Mouse (Mus musculus) lung, postnatal 0 days (tissue): ENCODE data around the gene Tulp2. TPM values are rescaled to one million over a fixed set of nuclear protein-coding genes. Genes with fewer than 3 reads are reported as not detected.

Experiments
- ATAC-seq: fragments of 200-750 bp; cut with Nextera tagmentation; 2 replicates; pipeline ENCODE4 v1.8.0; 2017; ENCODE audit warnings: moderate library complexity
- DNase-seq: peaks from one replicate; pipeline ENCODE4 v3.0.0-alpha.2; 2016; ENCODE audit warnings: low spot score
- H3K27ac ChIP-seq: fragments of 300-500 bp; sonication (generic); 2 replicates; pipeline ENCODE4 v1.5.1; 2014; ENCODE audit warnings: antibody characterized with exemption, mild to moderate bottlenecking, low read length, mixed read lengths
- H3K27me3 ChIP-seq: fragments of 300-500 bp; sonication (generic); replicated peaks from 2 replicates; pipeline ENCODE4 v1.6.1; 2014; ENCODE audit warnings: low read length, mixed read lengths; ENCODE audit not compliant: insufficient read depth
- H3K36me3 ChIP-seq: fragments of 300-500 bp; sonication (generic); 2 replicates; pipeline ENCODE4 v1.6.1; 2014; ENCODE audit warnings: low read length, mixed read lengths; ENCODE audit not compliant: insufficient read depth
- H3K4me1 ChIP-seq: fragments of 300-500 bp; sonication (generic); 2 replicates; pipeline ENCODE4 v1.6.1; 2014; ENCODE audit warnings: antibody characterized with exemption, low read depth, low read length, mixed read lengths; ENCODE audit not compliant: insufficient read depth
- H3K4me2 ChIP-seq: fragments of 300-500 bp; sonication (generic); replicated peaks from 2 replicates; pipeline ENCODE4 v1.6.1; 2014; ENCODE audit warnings: low read depth, mild to moderate bottlenecking, low read length, moderate library complexity, mixed read lengths
- H3K4me3 ChIP-seq: fragments of 300-500 bp; sonication (generic); 2 replicates; pipeline ENCODE4 v1.5.1; 2014; ENCODE audit warnings: low read depth, low read length
- H3K9ac ChIP-seq: fragments of 300-500 bp; sonication (generic); replicated peaks from 2 replicates; pipeline ENCODE4 v1.6.1; 2014; ENCODE audit warnings: low read depth, mild to moderate bottlenecking
- H3K9me3 ChIP-seq: fragments of 300-500 bp; sonication (generic); 2 replicates; pipeline ENCODE4 v1.6.1; 2016; ENCODE audit warnings: low read length, mixed read lengths
- CTCF ChIP-seq: IDR thresholded peaks from 2 replicates; pipeline ENCODE4 v1.5.1; 2016; ENCODE audit warnings: antibody characterized with exemption, mild to moderate bottlenecking
- EP300 ChIP-seq: IDR thresholded peaks from 2 replicates; pipeline ENCODE4 v1.6.1; 2016; ENCODE audit warnings: antibody characterized with exemption, mild to moderate bottlenecking, control low read depth
- WGBS: fragments of 180-500 bp; shearing (Covaris S2); extraction: QIAGEN DNeasy Blood & Tissue Kit; methylation state at CpG from one replicate; pipeline ENCODE4 v1.1.7; 2014; 5-methylcytosine and 5-hydroxymethylcytosine counted together
- polyA plus RNA-seq: library from polyadenylated mRNA; unstranded; fragments of >200 nt; fragmentation: Nextera tagmentation; extraction: Ambion mirVana; gene quantifications from 2 replicates; pipeline ENCODE4 v1.2.1, GENCODE M21; 2015

Tulp2 gene
- polyA plus RNA-seq, 1 experiment from 2014 or later, result 0.25 TPM

- no peak for ATAC-seq
- Histone ChIP-seq H3K9me3 (no peaks in the 10 kb centered on the region), H3K4me1 (peaks cover 3% of the 10 kb centered on the region; the same call in 1 of the 2 replicates), H3K27ac (no peak overlapping the region), H3K36me3 (peaks cover 7% of the 10 kb centered on the region; the same call in 1 of the 2 replicates), H3K4me3 (no peak overlapping the region), H3K4me2 (no peak overlapping the region), H3K27me3 (no peaks in the 10 kb centered on the region), H3K9ac (no peak overlapping the region)
- DNase-seq, result no peak
- 74% methylated on average over 7 of the region's 7 CpGs for WGBS
- TF ChIP-seq EP300 (no peak), CTCF (no peak)
These were observed 7.9 kb downstream of the Tulp2 start for GRCm38 (mm10) chr7:45489578-45489977.

GRCm38 (mm10) chr7:45490822-45491221, 9.1 kb downstream of the Tulp2 start:
- WGBS, result 40% methylated on average over 9 of the region's 9 CpGs
- Histone ChIP-seq H3K9me3 (no peaks in the 10 kb centered on the region), H3K4me2 (0 out of 2 replicates have a peak overlapping the region, but pooled peaks have one; percentile 22), H3K36me3 (peaks cover 15% of the 10 kb centered on the region), H3K27ac (no peak overlapping the region), H3K27me3 (no peaks in the 10 kb centered on the region), H3K4me1 (peaks cover 3% of the 10 kb centered on the region; the same call in 1 of the 2 replicates), H3K4me3 (no peak overlapping the region), H3K9ac (no peak overlapping the region)
- DNase-seq, result peak; percentile 45
- TF ChIP-seq CTCF (no peak), EP300 (no peak)
- ATAC-seq, result peak; percentile 29

GRCm38 (mm10) chr7:45491264-45491663, 9.6 kb downstream of the Tulp2 start:
- DNase-seq (peak; percentile 31), ATAC-seq (peak; percentile 46)
- H3K27me3 ChIP-seq, result no peaks in the 10 kb centered on the region
- no peak for TF ChIP-seq EP300
- TF ChIP-seq CTCF, result no peak
- H3K4me1 ChIP-seq, result peaks cover 3% of the 10 kb centered on the region; the same call in 1 of the 2 replicates
- H3K27ac ChIP-seq, result no peak overlapping the region
- 19% methylated on average over 3 of the region's 3 CpGs for WGBS
- H3K4me3 ChIP-seq, result no peak overlapping the region
- no peak overlapping the region for H3K9ac ChIP-seq
- H3K36me3 ChIP-seq, result peaks cover 15% of the 10 kb centered on the region
- H3K9me3 ChIP-seq, result no peaks in the 10 kb centered on the region
- 0 out of 2 replicates have a peak overlapping the region, but pooled peaks have one; percentile 22 for H3K4me2 ChIP-seq

- 89% methylated on average over 8 of the region's 8 CpGs for WGBS
These were observed 10.7 kb downstream of the Tulp2 start for GRCm38 (mm10) chr7:45492225-45492844.

GRCm38 (mm10) chr7:45492951-45493350, 11.3 kb downstream of the Tulp2 start:
- Histone ChIP-seq H3K4me1 (peaks cover 3% of the 10 kb centered on the region; the same call in 1 of the 2 replicates), H3K9me3 (no peaks in the 10 kb centered on the region), H3K27ac (no peak overlapping the region), H3K9ac (no peak overlapping the region), H3K4me2 (no peak overlapping the region), H3K36me3 (peaks cover 15% of the 10 kb centered on the region), H3K27me3 (no peaks in the 10 kb centered on the region), H3K4me3 (no peak overlapping the region)
- TF ChIP-seq CTCF (no peak), EP300 (no peak)
- no peak for DNase-seq
- 78% methylated on average over 5 of the region's 5 CpGs for WGBS
- no peak for ATAC-seq

More at GRCm38 (mm10) chr7:45492225-45492844, 10.7 kb downstream of the Tulp2 start:
- H3K27ac ChIP-seq, result no peak overlapping the region
- DNase-seq, result no peak
- no peaks in the 10 kb centered on the region for H3K9me3 ChIP-seq
- H3K4me3 ChIP-seq, result no peak overlapping the region
- no peaks in the 10 kb centered on the region for H3K27me3 ChIP-seq
- H3K9ac ChIP-seq, result no peak overlapping the region
- peaks cover 3% of the 10 kb centered on the region; the same call in 1 of the 2 replicates for H3K4me1 ChIP-seq
- no peak for ATAC-seq
- TF ChIP-seq EP300, result no peak
- TF ChIP-seq CTCF, result no peak
- H3K36me3 ChIP-seq, result peaks cover 15% of the 10 kb centered on the region
- no peak overlapping the region for H3K4me2 ChIP-seq

GRCm38 (mm10) chr7:45494548-45494947, 12.9 kb downstream of the Tulp2 start:
- H3K36me3 ChIP-seq, result peaks cover 15% of the 10 kb centered on the region
- H3K9me3 ChIP-seq, result no peaks in the 10 kb centered on the region
- H3K4me2 ChIP-seq, result no peak overlapping the region
- no peaks in the 10 kb centered on the region for H3K27me3 ChIP-seq
- H3K4me1 ChIP-seq, result no peaks in the 10 kb centered on the region
- ATAC-seq, result no peak
- H3K27ac ChIP-seq, result no peak overlapping the region
- 80% methylated on average over 9 of the region's 9 CpGs for WGBS
- DNase-seq, result no peak
- H3K9ac ChIP-seq, result no peak overlapping the region
- TF ChIP-seq EP300 (no peak), CTCF (no peak)
- no peak overlapping the region for H3K4me3 ChIP-seq
